Mouse (Mus musculus): ENCODE data around the gene Cd3eap. TPM values are rescaled to one million over a fixed set of nuclear protein-coding genes. Genes with fewer than 3 reads are reported as not detected.

Gene Cd3eap
- total and polyA plus RNA-seq, 2 experiments from 2014 or later, result 12.4 to 17.9 TPM

DNA sequence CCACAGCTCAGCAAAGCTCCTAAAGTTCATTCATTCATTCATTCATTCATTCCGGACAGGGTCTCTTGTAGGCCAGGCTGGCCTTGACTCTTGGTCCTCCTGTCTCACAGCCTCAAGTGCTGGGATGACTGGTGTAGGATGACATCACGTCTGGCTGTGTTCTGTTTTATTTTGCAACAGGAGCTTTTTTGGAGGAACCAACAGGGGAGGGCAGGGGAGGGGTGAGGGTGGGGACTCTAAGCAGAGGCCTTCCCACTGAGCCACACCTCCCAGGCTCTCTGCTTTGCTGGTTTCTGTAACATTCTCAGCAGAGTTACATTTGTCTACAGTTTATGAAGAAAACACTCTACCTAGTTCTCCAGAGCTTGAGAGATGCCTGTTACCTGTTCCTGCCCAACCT lies 21.2 kb downstream of the Cd3eap start:
- WGBS, result 56% methylated on average over 2 of the region's 2 CpGs
- no peaks in the 10 kb centered on the region for H3K36me3 ChIP-seq (ENCODE audit: insufficient read depth, low read length)
- H3K4me2 ChIP-seq (ENCODE audit: low read depth, low read length), result no peak overlapping the region
- no peak for DNase-seq (ENCODE audit: low spot score)
- no peak overlapping the region for H3K4me3 ChIP-seq (ENCODE audit: low read length)
- no peak for ATAC-seq
- no peaks in the 10 kb centered on the region for H3K9me3 ChIP-seq (ENCODE audit: low read length)
- no peak overlapping the region for H3K9ac ChIP-seq (replicated peaks; ENCODE audit: low read length)
- TF ChIP-seq CTCF (IDR thresholded peaks at IDR 0.05; ENCODE audit: low read depth), result no peak
- peaks cover 9% of the 10 kb centered on the region for H3K4me1 ChIP-seq (ENCODE audit: insufficient read depth, low read length)
- H3K27me3 ChIP-seq (ENCODE audit: insufficient read depth, low read length), result no peaks in the 10 kb centered on the region; the same call in 1 of the 2 replicates
- H3K27ac ChIP-seq, result no peak overlapping the region

- Histone ChIP-seq H3K27me3 (ENCODE audit: insufficient read depth, low read length) (no peaks in the 10 kb centered on the region; the same call in 1 of the 2 replicates), H3K27ac (no peak overlapping the region), H3K4me2 (ENCODE audit: low read depth, low read length) (no peak overlapping the region), H3K4me1 (ENCODE audit: insufficient read depth, low read length) (peaks cover 4% of the 10 kb centered on the region), H3K4me3 (ENCODE audit: low read length) (no peak overlapping the region), H3K9ac (replicated peaks; ENCODE audit: low read length) (no peak overlapping the region), H3K36me3 (ENCODE audit: insufficient read depth, low read length) (no peaks in the 10 kb centered on the region), H3K9me3 (ENCODE audit: low read length) (no peaks in the 10 kb centered on the region)
- 71% methylated on average over 10 of the region's 10 CpGs for WGBS
- no peak for ATAC-seq
- TF ChIP-seq CTCF (IDR thresholded peaks at IDR 0.05; ENCODE audit: low read depth), result no peak
- DNase-seq (ENCODE audit: low spot score), result no peak
Observed at GRCm38 (mm10) chr7:19337122-19337521, 22.2 kb downstream of the Cd3eap start.

GRCm38 (mm10) chr7:19335583-19335982 lies 23.7 kb downstream of the Cd3eap start:
- no peaks in the 10 kb centered on the region for H3K9me3 ChIP-seq (ENCODE audit: low read length)
- no peak overlapping the region for H3K9ac ChIP-seq (replicated peaks; ENCODE audit: low read length)
- H3K27ac ChIP-seq, result no peak overlapping the region
- WGBS, result 43% methylated on average over 3 of the region's 3 CpGs
- no peak for DNase-seq (ENCODE audit: low spot score)
- no peaks in the 10 kb centered on the region for H3K36me3 ChIP-seq (ENCODE audit: insufficient read depth, low read length)
- no peaks in the 10 kb centered on the region for H3K4me1 ChIP-seq (ENCODE audit: insufficient read depth, low read length)
- TF ChIP-seq CTCF (IDR thresholded peaks at IDR 0.05; ENCODE audit: low read depth), result no peak
- H3K4me3 ChIP-seq (ENCODE audit: low read length), result no peak overlapping the region
- ATAC-seq, result no peak
- H3K4me2 ChIP-seq (ENCODE audit: low read depth, low read length), result no peak overlapping the region
- no peaks in the 10 kb centered on the region for H3K27me3 ChIP-seq (ENCODE audit: insufficient read depth, low read length)

GRCm38 (mm10) chr7:19332709-19333352 lies 26.5 kb downstream of the Cd3eap start:
- Histone ChIP-seq H3K9me3 (ENCODE audit: low read length) (no peaks in the 10 kb centered on the region), H3K4me1 (ENCODE audit: insufficient read depth, low read length) (no peaks in the 10 kb centered on the region), H3K9ac (replicated peaks; ENCODE audit: low read length) (peak overlapping the region; percentile 73), H3K27ac (peak overlapping the region; percentile 69; the same call in 1 of the 2 replicates), H3K36me3 (ENCODE audit: insufficient read depth, low read length) (no peaks in the 10 kb centered on the region), H3K27me3 (ENCODE audit: insufficient read depth, low read length) (no peaks in the 10 kb centered on the region), H3K4me3 (ENCODE audit: low read length) (peak overlapping the region; percentile 60), H3K4me2 (ENCODE audit: low read depth, low read length) (peak overlapping the region; percentile 65)
- peak; percentile 84 for DNase-seq (ENCODE audit: low spot score)
- TF ChIP-seq CTCF (IDR thresholded peaks at IDR 0.05; ENCODE audit: low read depth), result no peak
- peak; percentile 58 for ATAC-seq
- WGBS, result under 1% methylated on average over 52 of the region's 52 CpGs

DNA sequence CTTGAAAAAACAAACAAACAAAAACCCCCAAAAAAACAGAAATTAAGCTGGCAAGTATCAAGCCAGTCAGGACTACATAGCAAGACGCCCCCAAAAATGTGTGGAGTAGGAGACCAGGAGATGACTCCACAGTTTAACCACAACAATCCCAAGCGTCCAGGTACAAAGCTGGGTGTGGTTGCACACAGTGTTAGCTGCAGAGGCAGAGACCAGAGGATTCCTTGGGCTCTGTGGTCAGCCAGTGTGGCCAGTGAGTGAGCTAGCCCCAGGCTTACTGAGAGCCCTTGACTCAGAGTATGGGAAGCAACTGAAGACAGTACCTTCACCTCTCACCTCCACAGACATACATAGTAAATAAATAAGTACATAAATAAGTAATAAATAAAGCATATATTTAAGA lies 27.4 kb downstream of the Cd3eap start:
- Histone ChIP-seq H3K27me3 (ENCODE audit: insufficient read depth, low read length) (no peaks in the 10 kb centered on the region), H3K4me1 (ENCODE audit: insufficient read depth, low read length) (0 out of 2 replicates have a peak, but pooled peaks cover 7% of the 10 kb centered on the region), H3K4me3 (ENCODE audit: low read length) (peak overlapping the region; percentile 60; the same call in 1 of the 2 replicates), H3K36me3 (ENCODE audit: insufficient read depth, low read length) (no peaks in the 10 kb centered on the region), H3K4me2 (ENCODE audit: low read depth, low read length) (no peak overlapping the region), H3K9me3 (ENCODE audit: low read length) (no peaks in the 10 kb centered on the region), H3K9ac (replicated peaks; ENCODE audit: low read length) (no peak overlapping the region), H3K27ac (no peak overlapping the region)
- WGBS, result 68% methylated on average over 2 of the region's 2 CpGs
- ATAC-seq, result no peak
- DNase-seq (ENCODE audit: low spot score), result no peak
- no peak for TF ChIP-seq CTCF (IDR thresholded peaks at IDR 0.05; ENCODE audit: low read depth)

DNA sequence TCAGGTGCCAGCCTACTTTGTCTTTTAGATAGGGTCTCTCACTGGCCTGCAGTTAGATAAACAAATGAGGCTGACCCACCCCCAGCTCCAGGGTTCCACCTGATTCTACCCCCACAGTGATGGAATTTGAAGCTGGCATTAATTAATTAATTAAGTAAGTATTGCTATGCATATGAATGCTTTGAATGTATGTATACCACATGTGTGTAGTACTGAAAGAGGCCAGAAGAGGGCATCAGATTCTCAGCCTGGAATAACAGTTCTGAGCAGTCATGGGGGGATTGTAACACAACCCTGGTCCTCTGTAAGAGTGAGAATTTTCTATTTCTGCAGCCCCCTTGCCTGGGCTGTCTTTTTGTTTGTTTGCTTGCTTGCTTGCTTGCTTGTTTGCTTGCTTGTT lies 30.9 kb downstream of the Cd3eap start:
- DNase-seq (ENCODE audit: low spot score) (no peak), ATAC-seq (no peak)
- Histone ChIP-seq H3K36me3 (ENCODE audit: insufficient read depth, low read length) (no peaks in the 10 kb centered on the region), H3K4me2 (ENCODE audit: low read depth, low read length) (no peak overlapping the region), H3K4me3 (ENCODE audit: low read length) (no peak overlapping the region), H3K27ac (no peak overlapping the region), H3K4me1 (ENCODE audit: insufficient read depth, low read length) (peaks cover 13% of the 10 kb centered on the region; the same call in 1 of the 2 replicates), H3K9me3 (ENCODE audit: low read length) (no peaks in the 10 kb centered on the region), H3K27me3 (ENCODE audit: insufficient read depth, low read length) (no peaks in the 10 kb centered on the region), H3K9ac (replicated peaks; ENCODE audit: low read length) (no peak overlapping the region)
- TF ChIP-seq CTCF (IDR thresholded peaks at IDR 0.05; ENCODE audit: low read depth), result peak; percentile 35; the same call in 1 of the 2 replicates

- Histone ChIP-seq H3K9me3 (ENCODE audit: low read length) (no peaks in the 10 kb centered on the region), H3K4me3 (ENCODE audit: low read length) (no peak overlapping the region), H3K27me3 (ENCODE audit: insufficient read depth, low read length) (no peaks in the 10 kb centered on the region), H3K9ac (replicated peaks; ENCODE audit: low read length) (no peak overlapping the region), H3K36me3 (ENCODE audit: insufficient read depth, low read length) (no peaks in the 10 kb centered on the region), H3K4me1 (ENCODE audit: insufficient read depth, low read length) (peaks cover 13% of the 10 kb centered on the region; the same call in 1 of the 2 replicates), H3K4me2 (ENCODE audit: low read depth, low read length) (peak overlapping the region; percentile 70; the same call in 1 of the 2 replicates), H3K27ac (no peak overlapping the region)
- no peak for TF ChIP-seq CTCF (IDR thresholded peaks at IDR 0.05; ENCODE audit: low read depth)
- WGBS, result 78% methylated on average over 5 of the region's 5 CpGs
- DNase-seq (ENCODE audit: low spot score) (no peak), ATAC-seq (no peak)
Observed at GRCm38 (mm10) chr7:19327782-19328181, 31.5 kb downstream of the Cd3eap start.

Measured in hindbrain, postnatal 0 days (tissue).